Mouse (Mus musculus) brain, embryonic 14.5 days (tissue): ENCODE results near the gene Ift43.

Experiments
- CTCF ChIP-seq: fragments of 200-500 bp; IDR thresholded peaks from 2 replicates; pipeline ENCODE4 v1.5.1; 2012; ENCODE audit warnings: inconsistent platforms, mild to moderate bottlenecking, moderate library complexity, borderline replicate concordance; ENCODE audit not compliant: insufficient read depth, insufficient read length; ENCODE audit errors: extremely low read depth
- POLR2A ChIP-seq: fragments of 200-500 bp; IDR thresholded peaks from 2 replicates; pipeline ENCODE4 v1.6.1; 2012; ENCODE audit warnings: mild to moderate bottlenecking, inconsistent platforms, borderline replicate concordance; ENCODE audit not compliant: poor library complexity, insufficient read depth, insufficient read length, severe bottlenecking; ENCODE audit errors: extremely low read depth

DNA sequence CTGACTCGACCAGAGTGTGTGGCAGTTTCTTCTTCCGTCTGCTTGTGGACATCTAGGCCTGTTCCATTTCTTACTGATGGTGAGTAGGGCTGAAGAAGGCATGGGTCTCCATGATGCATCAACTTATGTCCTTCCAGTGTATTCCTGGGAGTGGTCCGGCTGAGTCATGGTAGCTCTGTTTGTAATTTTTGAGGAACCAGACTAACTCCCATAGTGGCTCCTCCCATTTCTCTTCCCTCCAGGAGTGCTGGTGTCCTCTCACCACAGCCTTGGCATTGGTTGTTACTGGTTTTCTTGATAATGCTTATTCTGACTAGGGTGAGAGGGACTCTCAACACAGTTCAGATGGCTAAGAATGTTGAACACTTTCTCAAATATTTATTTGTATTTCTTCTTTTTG lies 63.9 kb downstream of the Ift43 start:
- no peak for TF ChIP-seq CTCF
- TF ChIP-seq POLR2A = no peak
